Mouse (Mus musculus) gastrocnemius, postnatal 25 days (tissue): ENCODE measurements at regions not wholly inside any gene's neighbourhood (a gene's known extent, or its start where the extent isn't known, plus 50 kb on each side); places are given as distances from the start of the nearest gene placed in this dataset.

Experiments used
- DNase-seq: peaks from one replicate; pipeline ENCODE4 v3.0.0; 2022

DNA sequence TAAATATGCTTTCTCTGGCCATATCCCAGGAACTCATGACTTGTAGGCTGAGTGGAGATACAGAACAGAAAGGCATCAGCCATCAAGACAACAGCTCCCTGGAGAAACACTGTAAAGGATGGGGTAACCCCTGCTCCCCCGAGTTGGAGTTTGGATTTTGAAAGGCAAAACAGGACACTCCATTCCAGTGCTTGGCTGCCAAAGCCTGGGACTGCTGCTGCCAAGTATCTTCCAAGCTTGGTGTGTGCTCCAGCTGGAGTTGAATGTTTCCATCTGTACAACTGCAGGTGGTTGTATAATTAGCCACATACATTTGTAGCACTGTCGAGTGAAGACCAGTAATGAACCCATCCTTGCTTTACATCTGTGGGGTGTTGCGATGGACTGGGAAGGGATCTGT is 62.1 kb downstream of the 4933412E24Rik start:
- DNase-seq = peak; percentile 29

DNA sequence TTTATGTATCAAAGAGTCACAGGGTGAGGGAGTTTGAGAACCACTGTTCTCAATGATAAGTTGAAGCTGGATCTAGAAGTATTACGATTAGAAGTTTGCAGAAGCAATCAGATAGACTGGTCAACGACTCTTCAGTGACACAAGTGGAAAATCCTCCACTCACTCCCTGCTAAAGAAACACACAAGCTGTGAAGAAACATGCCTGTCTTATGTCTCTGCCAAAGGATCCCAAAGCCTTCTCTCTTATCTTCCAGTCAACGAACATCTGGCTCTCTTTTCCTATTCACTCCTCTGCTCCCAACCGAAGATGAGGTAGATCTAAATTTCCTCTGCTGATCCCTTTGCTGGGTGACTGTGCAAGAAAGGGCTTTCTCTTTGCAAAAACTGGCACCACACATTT is 62.6 kb downstream of the 4933412E24Rik start:
- DNase-seq = no peak

- DNase-seq = no peak
These were observed 65.7 kb downstream of the 4933412E24Rik start for GRCm38 (mm10) chr15:59950617-59951216.

GRCm38 (mm10) chr15:59945208-59945607 is 71.2 kb downstream of the 4933412E24Rik start:
- DNase-seq = no peak

DNA sequence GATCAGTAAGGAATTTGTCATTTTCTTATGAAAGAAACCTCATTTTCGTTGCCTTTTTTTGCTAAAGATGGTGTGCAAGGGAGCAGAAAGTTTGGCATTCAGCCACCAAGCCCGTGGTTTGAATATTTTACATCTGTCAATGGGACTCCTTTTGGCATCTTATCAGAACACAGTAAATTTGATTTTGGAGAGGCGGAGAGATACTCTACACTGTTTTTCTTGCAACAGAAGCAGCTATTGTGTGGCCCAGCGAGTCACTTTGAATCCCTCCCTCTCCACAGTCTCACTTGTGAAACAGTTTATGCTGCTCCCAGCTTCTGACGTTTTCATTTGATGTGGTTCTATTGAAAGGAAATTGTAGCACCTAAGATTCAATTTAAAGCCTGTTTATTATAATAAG is 79.9 kb downstream of the 4933412E24Rik start:
- no peak for DNase-seq

GRCm38 (mm10) chr15:59913860-59914259 is 102.6 kb downstream of the 4933412E24Rik start:
- no peak for DNase-seq

GRCm38 (mm10) chr15:59908300-59908699 is 108.1 kb downstream of the 4933412E24Rik start:
- no peak for DNase-seq

DNA sequence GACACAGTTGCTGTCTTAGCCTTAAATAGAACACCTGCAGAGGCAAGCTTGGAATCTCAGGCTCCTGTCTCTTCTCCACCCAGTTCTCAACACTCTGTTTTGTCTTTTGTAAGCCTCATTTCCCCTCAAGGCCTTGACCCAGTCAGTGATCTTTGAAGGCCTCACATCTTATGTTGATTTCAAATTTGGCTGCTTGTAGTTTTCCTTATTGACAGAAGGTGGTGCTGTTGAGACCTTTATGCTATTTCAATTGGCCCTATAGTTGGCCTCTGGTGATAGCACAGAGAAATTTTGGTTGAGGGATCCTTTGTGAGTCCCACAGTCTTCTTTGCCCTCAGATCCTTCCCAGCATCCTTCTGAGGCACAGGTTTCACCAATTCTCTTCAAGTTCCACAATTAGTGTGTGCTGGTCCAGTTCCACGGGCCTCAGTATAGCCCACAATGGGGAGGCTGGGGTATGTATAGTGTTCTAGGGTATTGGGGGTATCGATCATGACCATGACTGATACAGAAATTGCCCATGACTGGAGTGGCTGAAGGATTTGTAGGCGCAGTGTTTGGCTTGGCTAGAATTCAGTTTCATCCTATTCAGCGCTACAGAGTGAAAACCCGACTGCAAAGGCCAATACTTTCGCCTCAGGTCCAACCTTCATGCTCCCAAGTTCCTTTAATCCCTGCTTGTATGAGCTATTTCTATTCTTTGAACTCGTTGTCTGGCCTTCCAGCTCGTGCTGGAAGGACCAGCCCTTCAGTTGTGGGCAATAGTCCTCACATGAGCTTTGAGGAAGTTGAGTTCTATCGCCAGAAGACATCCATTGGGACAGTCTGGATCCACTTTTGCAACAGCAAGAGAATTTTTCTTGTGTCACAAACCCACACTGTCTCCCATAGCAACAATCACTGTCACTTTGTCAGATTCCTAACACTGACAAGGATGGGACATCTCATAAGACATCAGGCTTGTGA is 110.3 kb downstream of the 4933412E24Rik start:
- DNase-seq = no peak

GRCm38 (mm10) chr15:59904741-59905140 is 111.7 kb downstream of the 4933412E24Rik start:
- DNase-seq = no peak

- no peak for DNase-seq
These were observed 127.4 kb downstream of the 4933412E24Rik start for GRCm38 (mm10) chr15:59888996-59889395.

DNA sequence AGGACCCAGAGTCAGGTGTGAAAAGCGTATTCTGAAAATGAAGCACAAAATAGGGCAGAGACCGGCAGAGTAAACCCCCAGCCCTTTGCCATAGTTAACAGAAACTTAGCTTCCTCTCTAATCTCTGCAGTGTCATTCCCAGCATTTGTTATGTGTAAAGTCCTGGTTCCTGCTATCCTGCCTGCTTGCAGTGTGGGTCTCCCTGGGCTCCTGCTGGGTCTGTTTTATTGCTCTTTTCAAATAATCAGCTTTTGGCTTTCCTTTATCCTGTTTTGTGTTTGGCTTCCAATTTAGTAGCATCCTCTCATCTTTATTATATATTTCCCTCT is 128.3 kb downstream of the 4933412E24Rik start:
- no peak for DNase-seq

DNA sequence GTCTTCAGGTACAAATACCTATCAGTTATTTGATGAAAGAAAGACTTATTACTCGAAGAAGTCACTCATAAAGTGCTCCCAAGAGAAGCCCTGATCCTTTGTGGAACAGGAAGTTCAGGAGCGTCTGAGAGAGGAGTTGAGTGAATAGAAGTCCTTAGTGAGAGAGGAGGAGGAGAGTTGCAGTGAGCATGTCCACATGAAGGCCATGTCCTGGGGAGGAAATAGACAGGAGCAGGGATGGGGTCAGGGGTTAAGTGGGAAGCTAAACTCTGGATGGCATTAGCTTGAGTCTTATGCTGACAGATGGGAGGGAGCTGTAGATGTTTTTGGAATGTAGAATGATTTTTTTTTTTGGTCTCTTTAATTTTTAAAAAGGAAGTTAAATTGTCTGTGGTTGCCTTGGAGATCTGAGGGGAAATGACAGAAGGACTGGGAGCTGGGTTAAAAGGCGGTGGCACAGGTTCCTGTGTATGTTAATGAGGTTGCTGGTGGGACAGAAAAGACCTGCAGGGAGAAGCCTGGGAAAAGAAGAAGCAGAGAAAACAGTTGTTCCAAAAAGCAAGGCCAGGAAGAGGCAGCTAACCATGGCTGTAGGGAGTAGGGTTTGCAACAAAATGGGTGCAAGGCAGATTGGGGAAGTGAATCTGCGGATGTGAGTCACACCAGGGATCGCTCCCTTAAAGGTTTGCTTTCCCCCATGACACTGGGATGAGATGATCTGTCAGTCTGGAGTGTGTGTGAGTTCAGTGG is 128.9 kb downstream of the 4933412E24Rik start:
- DNase-seq = no peak

- DNase-seq = no peak
These were observed 130.4 kb downstream of the 4933412E24Rik start for GRCm38 (mm10) chr15:59886036-59886435.

GRCm38 (mm10) chr15:59882444-59882843 is 134.0 kb downstream of the 4933412E24Rik start:
- DNase-seq = no peak

- no peak for DNase-seq
These were observed 136.0 kb downstream of the 4933412E24Rik start for GRCm38 (mm10) chr15:59880426-59880825.

- DNase-seq = no peak
These were observed 137.1 kb downstream of the 4933412E24Rik start for GRCm38 (mm10) chr15:59879311-59879710.

DNA sequence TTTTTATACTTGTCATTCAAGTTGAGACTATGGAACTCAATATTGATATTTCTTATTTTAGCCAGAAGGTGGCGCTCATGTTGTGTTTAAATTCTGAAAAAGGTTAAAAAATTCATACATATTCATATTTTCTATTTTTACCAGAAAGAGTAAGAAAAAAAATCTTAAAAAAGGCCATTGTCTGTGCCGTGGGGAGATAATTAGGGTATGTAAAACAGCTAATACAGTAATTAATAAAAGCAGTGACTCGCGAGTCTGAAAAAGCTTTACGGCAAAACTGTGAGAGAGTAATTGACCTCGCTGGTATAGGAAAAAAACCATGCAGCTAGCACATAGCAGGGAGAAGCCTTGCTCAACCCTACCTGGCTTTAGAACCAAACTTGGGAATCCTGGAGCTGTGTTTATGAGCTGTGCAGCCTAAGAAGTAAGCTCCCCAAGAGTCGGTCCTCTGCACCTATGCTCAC is 140.1 kb downstream of the 4933412E24Rik start:
- no peak for DNase-seq

DNA sequence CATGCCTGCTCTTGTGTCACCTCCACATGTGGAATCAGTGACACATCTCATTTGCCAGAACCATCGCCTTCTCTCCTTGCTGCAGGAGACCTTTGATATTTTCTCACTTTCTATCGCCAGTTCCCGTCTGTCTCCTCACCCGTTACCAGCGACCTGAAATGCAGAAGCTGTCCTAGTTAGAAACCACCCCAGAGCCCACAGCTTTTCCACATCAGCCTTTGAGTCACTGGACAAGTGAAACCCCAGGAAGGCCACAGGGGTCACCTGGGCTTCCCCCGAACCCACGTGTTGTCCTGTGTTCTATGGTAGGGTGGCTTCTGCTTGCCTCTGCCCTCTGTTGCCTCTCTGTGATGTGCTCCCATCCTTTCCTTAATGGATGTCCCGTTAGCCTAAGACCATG is 149.7 kb downstream of the 4933412E24Rik start:
- no peak for DNase-seq

DNA sequence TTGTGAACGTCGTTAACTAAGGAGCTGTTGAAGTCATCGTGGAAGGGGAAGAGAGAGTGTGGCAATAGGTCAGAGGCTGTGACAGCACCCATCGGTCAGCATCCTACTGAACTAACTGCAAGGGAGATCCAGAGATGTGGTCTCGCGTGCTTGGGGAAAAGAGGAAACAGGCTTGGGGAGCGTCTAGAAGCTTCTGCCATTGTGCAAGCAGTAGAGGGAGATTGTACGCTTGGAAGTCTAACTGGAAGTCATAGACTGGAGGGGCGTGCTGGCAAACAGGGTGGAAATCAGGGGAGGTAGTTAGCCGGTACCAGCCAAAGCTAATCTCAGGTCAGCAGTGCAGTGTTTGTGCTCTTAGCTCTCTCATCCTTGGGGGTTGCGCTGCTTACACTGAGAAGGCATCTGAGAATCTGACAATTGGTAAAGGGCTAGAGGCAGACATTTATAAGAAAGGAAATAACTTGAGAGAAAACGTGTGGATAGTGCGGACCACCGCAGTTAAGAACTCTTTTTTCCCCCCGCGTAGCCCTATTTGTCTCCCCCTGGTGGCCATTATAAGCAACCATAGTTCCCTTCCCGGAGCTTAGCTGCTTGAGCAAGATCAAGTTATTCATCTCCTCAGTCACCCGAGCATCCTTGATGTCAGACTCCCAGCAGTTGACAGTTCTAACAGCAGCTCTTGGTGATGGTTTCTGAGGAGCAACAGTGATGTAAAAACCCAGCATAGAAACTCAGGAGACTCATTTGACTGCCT is 151.5 kb downstream of the 4933412E24Rik start:
- no peak for DNase-seq

DNA sequence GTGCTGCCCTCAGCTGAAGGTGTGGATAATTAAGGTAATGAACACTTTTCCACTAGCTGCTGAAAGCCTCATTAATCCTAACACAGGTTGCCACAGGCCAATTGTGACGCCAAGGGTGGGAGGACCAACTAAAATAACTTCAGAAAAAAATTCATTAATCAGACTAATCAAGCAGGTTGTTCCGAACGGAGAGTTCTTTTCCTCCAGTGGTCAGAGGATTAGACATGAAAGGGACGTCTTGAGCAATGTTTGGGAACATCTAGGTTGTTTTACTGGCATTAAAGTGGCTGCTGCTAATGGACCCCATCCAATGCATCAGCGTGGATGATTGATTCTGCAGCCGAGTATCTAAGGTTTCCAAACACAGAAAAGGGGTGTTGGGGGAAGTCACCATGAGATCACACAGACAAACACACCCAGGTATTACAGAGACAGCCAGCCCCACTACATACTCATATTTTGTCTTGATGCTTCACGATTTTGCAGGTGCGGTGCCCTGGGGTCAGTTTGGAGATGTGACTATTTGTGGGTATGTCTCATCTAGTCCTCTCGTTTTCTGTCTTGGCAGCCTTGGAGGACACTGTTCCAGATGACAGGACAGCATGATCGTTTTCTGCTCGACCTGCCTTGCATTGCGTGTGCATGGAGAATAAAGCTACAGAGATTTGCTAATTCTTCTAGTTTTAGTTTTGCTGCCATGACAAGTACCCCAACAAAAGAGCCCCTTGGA is 164.0 kb downstream of the 4933412E24Rik start:
- no peak for DNase-seq

DNA sequence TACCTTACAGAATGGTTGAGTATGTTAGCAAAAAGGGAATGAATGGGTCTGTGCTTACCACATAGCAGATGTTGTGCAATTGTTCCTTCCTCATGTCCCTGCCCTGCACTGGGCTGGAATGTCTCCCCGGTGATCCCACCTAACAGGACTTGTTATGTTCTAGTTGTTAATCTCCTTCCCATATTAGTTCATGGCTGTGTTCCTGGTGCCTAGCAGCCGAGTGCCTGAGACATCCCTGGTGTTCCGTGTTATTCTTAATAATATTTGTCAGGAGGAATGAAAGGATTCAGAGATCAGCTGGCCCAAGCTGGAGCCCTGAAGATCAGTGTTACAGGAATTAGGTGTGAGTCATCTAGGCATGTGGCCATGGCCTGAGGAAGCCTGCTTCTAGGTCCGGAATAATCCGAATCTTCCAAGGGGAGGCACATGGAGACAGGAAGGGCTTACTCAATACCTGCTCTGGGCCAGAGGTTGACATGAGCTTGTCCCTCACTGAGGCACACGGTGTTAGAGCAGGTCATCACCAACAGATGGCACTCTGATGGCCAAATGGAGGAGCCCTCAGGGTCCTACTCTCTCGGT is 171.2 kb downstream of the 4933412E24Rik start:
- DNase-seq = peak; percentile 39
